Mouse (Mus musculus): Measurements from ENCODE around the gene Cabp1. TPM values are rescaled to one million over a fixed set of nuclear protein-coding genes. Genes with fewer than 3 reads are reported as not detected.

Gene Cabp1
- polyA plus RNA-seq, 1 experiment from 2014 or later, result 1.1 TPM

DNA sequence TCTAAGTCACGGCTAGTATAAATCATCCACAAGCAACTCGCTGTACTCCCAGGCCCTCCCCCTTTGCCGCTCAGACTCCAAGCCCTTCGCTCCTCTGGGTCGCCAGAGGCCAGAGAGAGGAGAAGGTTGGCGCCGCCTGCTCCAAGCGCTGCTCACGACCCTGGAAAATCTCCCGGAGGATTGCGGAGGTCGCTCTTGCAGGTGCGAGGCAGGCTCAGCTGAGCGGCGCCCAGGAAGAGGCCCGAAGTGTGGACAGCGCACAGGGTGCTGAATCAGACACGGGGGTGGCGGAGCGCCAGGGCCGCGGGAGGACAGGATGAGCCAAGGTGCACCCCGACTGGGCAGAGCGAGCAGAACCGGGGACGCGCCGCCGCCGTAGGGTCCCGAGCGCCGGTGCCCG, 955 bp downstream of the Cabp1 start:
- 0% methylated on average over 32 of the region's 34 CpGs for WGBS
- Histone ChIP-seq H3K4me3 (ENCODE audit: low read depth, low read length) (peak overlapping the region; percentile 62), H3K9ac (ENCODE audit: low read length) (peak overlapping the region; percentile 65), H3K4me2 (peak overlapping the region; percentile 100), H3K4me1 (ENCODE audit: control insufficient read depth, insufficient read depth, low read length) (peaks cover 23% of the 10 kb centered on the region), H3K9me3 (ENCODE audit: control insufficient read depth, low read length) (no peaks in the 10 kb centered on the region), H3K27me3 (ENCODE audit: control insufficient read depth, insufficient read depth, low read length) (peaks cover 57% of the 10 kb centered on the region), H3K27ac (ENCODE audit: low read depth, low read length) (no peak overlapping the region), H3K36me3 (ENCODE audit: control insufficient read depth, insufficient read depth, low read length) (no peaks in the 10 kb centered on the region)
- no peak for DNase-seq (ENCODE audit: low spot score, missing footprints)
- 0 out of 2 replicates have a peak, but pooled peaks have one; percentile 5 for ATAC-seq (ENCODE audit: low FRiP score)

DNA sequence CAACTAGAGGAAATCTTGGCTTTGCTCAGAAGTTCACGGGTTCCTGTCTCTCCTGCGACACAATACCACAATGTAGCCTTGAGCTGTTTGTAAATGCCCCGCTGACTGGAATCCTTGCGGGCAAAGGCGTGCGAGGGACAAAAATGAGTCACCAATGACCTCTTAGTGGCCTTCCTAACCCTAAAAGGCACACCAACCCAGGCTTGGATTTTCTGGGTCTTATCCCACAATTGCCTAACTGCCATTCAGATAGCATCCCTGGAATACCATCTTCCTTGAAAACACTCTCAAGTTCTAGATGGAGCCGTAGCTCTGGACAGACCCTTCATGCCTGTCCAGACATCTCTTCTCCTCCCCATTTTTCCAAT, 1.4 kb downstream of the Cabp1 start:
- H3K27ac ChIP-seq (ENCODE audit: low read depth, low read length), result no peak overlapping the region
- peak overlapping the region; percentile 100 for H3K4me2 ChIP-seq
- H3K9ac ChIP-seq (ENCODE audit: low read length), result no peak overlapping the region; the same call in 1 of the 2 replicates
- no peaks in the 10 kb centered on the region for H3K9me3 ChIP-seq (ENCODE audit: control insufficient read depth, low read length)
- peaks cover 57% of the 10 kb centered on the region for H3K27me3 ChIP-seq (ENCODE audit: control insufficient read depth, insufficient read depth, low read length)
- peaks cover 24% of the 10 kb centered on the region for H3K4me1 ChIP-seq (ENCODE audit: control insufficient read depth, insufficient read depth, low read length)
- DNase-seq (ENCODE audit: low spot score, missing footprints) (peak; percentile 93), ATAC-seq (ENCODE audit: low FRiP score) (no peak)
- peak overlapping the region; percentile 62 for H3K4me3 ChIP-seq (ENCODE audit: low read depth, low read length)
- WGBS, result 14% methylated on average over 7 of the region's 7 CpGs
- H3K36me3 ChIP-seq (ENCODE audit: control insufficient read depth, insufficient read depth, low read length), result no peaks in the 10 kb centered on the region

DNA sequence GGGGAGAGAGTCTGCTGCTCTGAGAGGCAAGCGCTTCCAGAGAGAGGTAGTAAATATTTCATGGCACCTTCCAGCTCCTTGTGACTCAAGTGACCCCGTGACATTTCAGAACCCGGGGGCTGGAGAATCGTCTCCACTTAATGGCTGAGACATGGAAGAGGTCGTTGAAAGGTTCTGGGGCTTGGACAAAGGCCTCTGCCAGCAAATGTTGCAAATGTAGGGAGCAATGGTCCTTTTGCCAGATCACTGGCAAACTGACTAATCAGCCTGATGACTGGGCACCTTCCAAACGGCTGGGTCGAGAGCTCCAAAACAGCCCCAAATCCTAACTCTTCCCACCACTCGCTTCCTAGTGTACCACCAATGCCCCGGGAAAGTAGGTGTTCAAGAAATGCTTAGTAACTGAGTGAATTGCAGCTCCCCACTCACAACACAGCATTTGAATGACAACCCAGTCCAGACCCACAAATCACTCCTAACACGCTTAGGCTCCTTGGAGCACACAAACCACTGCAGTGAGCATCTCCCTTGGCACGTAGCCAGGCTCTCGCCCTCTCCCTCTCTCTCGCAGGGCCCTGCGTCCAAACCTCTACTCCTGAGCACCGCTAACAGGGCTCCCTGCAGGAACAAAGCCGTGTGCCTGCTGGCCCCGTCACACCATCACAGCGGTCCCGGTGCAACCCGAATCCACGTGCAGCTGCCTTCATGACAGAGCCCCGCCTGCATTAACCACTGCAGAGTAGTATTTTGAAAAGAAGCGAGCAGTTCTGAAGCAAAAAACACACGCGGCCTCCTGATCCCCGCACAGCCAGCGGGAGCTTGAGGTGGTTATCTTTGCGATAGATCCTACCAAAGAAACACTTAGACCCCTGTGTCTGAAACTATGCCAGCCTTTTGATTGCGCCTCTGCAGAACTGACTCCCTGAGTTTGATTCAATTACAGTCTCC, 2.0 kb downstream of the Cabp1 start:
- H3K9me3 ChIP-seq (ENCODE audit: control insufficient read depth, low read length), result no peaks in the 10 kb centered on the region
- peaks cover 57% of the 10 kb centered on the region for H3K27me3 ChIP-seq (ENCODE audit: control insufficient read depth, insufficient read depth, low read length)
- no peak overlapping the region for H3K4me2 ChIP-seq
- H3K36me3 ChIP-seq (ENCODE audit: control insufficient read depth, insufficient read depth, low read length), result no peaks in the 10 kb centered on the region
- ATAC-seq (ENCODE audit: low FRiP score), result no peak
- H3K9ac ChIP-seq (ENCODE audit: low read length), result peak overlapping the region; percentile 18
- peaks cover 30% of the 10 kb centered on the region for H3K4me1 ChIP-seq (ENCODE audit: control insufficient read depth, insufficient read depth, low read length)
- no peak overlapping the region for H3K27ac ChIP-seq (ENCODE audit: low read depth, low read length)
- WGBS, result 11% methylated on average over 29 of the region's 29 CpGs
- H3K4me3 ChIP-seq (ENCODE audit: low read depth, low read length), result peak overlapping the region; percentile 7; the same call in 1 of the 2 replicates
- peak; percentile 92 for DNase-seq (ENCODE audit: low spot score, missing footprints)

DNA sequence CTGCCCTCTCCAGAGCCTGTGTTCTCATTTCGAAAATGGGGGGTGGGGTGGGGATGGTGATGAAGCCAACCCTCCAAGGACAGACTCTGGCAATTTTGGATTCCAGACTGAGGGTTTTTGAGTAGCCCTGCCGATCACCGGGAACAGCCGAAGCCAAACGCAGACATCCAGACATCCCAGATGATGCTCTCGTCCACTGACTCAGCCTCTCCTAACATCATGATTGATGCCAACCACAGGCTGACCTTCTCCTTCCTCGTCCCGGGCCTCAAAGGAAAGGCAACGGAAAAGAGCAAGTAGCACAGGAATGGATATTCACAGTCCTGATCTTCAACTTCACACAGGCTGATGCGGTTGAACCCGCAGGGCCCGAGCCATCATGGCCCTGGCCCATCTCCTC, 4.1 kb downstream of the Cabp1 start:
- Histone ChIP-seq H3K4me2 (no peak overlapping the region), H3K9ac (ENCODE audit: low read length) (no peak overlapping the region), H3K4me3 (ENCODE audit: low read depth, low read length) (no peak overlapping the region), H3K9me3 (ENCODE audit: control insufficient read depth, low read length) (no peaks in the 10 kb centered on the region), H3K27me3 (ENCODE audit: control insufficient read depth, insufficient read depth, low read length) (peaks cover 55% of the 10 kb centered on the region), H3K4me1 (ENCODE audit: control insufficient read depth, insufficient read depth, low read length) (peaks cover 35% of the 10 kb centered on the region), H3K27ac (ENCODE audit: low read depth, low read length) (no peak overlapping the region), H3K36me3 (ENCODE audit: control insufficient read depth, insufficient read depth, low read length) (no peaks in the 10 kb centered on the region)
- ATAC-seq (ENCODE audit: low FRiP score) (no peak), DNase-seq (ENCODE audit: low spot score, missing footprints) (no peak)
- WGBS, result 79% methylated on average over 12 of the region's 12 CpGs

DNA sequence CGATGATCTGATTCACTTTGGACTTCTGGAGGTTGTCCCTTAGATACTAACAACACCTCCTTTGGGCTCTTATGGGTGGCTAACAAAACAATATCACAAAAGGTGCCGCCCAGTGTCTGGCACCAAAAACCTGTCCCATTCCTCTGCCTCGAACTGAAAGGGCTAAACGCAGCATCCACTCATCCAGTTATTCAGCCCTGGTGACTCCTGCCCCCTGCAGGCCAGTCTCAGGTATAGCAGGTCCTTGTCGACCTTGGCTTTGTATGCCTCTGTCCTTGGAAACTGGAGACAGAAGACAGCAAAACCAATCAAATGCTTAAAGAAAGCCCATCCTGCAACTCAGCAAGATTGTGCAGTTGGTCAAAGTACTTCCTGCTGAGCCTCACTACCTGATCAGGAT, 5.4 kb downstream of the Cabp1 start:
- Histone ChIP-seq H3K27me3 (ENCODE audit: control insufficient read depth, insufficient read depth, low read length) (peaks cover 42% of the 10 kb centered on the region), H3K4me3 (ENCODE audit: low read depth, low read length) (no peak overlapping the region), H3K27ac (ENCODE audit: low read depth, low read length) (no peak overlapping the region), H3K4me1 (ENCODE audit: control insufficient read depth, insufficient read depth, low read length) (peaks cover 37% of the 10 kb centered on the region), H3K36me3 (ENCODE audit: control insufficient read depth, insufficient read depth, low read length) (no peaks in the 10 kb centered on the region), H3K9ac (ENCODE audit: low read length) (no peak overlapping the region), H3K9me3 (ENCODE audit: control insufficient read depth, low read length) (no peaks in the 10 kb centered on the region), H3K4me2 (no peak overlapping the region)
- no peak for ATAC-seq (ENCODE audit: low FRiP score)
- DNase-seq (ENCODE audit: low spot score, missing footprints), result peak; percentile 84
- WGBS, result 56% methylated on average over 5 of the region's 5 CpGs

DNA sequence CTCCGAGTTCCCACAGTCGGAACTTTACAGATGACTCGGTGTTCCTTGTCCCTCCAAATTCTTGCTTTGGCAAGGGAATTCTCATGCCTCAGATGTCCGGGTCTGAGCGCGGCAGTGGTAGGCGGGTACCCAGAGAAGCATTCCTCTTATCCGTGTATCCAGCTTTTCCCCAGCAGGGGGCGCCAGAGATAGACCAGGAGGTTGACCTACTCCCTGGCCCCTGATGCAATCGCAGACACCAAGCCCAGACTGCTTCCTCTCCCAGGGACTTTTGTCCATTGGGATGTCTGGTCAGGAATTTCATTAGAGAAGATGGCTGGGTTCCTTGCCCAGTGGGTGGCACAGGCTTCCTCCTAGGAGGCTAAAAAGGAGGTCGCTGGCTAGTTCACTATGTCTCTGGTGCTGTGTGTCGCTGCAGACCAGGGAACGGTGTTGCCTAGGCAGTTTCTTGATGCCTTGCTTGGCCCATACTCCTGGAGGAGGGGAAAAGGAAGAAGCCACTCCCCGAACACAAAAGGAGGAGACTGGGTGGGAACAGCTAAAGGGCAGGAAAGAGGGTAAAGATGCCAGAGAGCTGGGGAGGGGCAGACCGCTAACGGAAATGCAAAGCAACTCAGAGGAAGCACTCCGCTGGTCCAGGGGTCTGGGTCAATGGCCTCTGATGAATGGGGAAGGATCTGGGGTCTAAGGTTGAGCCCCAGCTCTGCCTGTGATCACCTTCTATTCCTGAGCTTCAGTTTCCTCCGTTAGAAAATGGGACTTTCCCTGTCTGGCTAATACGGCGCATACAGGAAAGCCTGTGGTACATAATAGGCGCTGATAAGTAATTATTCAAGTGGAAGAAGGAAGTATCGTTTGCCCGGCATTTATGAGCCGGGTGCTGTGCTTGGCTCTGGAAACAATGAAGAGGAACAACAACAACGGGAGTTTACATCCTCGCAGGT, 6.7 kb downstream of the Cabp1 start:
- Histone ChIP-seq H3K27me3 (ENCODE audit: control insufficient read depth, insufficient read depth, low read length) (peaks cover 28% of the 10 kb centered on the region), H3K36me3 (ENCODE audit: control insufficient read depth, insufficient read depth, low read length) (no peaks in the 10 kb centered on the region), H3K4me2 (peak overlapping the region; percentile 10; the same call in 1 of the 2 replicates), H3K4me3 (ENCODE audit: low read depth, low read length) (no peak overlapping the region), H3K9ac (ENCODE audit: low read length) (0 out of 2 replicates have a peak overlapping the region, but pooled peaks have one; percentile 28), H3K9me3 (ENCODE audit: control insufficient read depth, low read length) (no peaks in the 10 kb centered on the region), H3K4me1 (ENCODE audit: control insufficient read depth, insufficient read depth, low read length) (peaks cover 23% of the 10 kb centered on the region), H3K27ac (ENCODE audit: low read depth, low read length) (no peak overlapping the region)
- WGBS, result 22% methylated on average over 26 of the region's 26 CpGs
- ATAC-seq (ENCODE audit: low FRiP score) (peak; percentile 77), DNase-seq (ENCODE audit: low spot score, missing footprints) (peak; percentile 99)

DNA sequence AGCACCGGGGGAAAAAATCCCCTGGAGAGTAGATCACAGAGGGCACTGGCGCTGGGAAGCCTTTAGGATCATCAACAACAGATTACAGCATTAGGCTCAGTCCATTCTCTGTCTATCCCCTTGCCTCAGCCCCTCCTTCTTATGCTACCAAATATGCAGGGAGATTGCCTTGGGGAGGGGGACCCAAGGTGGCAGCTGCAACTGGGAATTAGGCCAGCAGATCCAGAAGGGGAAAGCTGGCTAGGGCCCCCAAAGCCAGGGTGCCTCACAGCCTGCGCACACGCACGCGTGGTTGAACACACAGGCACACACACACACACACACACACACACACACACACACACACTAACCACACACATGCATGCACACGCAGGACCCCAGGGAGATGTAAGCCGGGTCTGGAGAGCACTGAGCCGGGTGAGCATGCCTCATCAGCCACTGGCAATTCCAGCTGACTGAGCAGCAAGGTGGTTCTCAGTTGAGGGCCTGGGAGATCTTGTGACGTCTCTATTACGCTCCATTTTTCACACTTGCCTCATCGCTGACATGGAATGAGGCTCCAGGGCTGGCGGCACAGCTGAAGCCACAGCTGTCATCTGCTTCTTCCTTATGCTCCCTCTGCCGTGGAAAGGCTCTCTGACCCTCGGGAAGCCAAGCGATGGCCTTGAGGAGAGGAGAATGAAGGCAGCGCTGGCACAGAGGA, 7.7 kb downstream of the Cabp1 start:
- Histone ChIP-seq H3K4me1 (ENCODE audit: control insufficient read depth, insufficient read depth, low read length) (peaks cover 18% of the 10 kb centered on the region), H3K27ac (ENCODE audit: low read depth, low read length) (no peak overlapping the region), H3K9me3 (ENCODE audit: control insufficient read depth, low read length) (no peaks in the 10 kb centered on the region), H3K4me3 (ENCODE audit: low read depth, low read length) (no peak overlapping the region), H3K36me3 (ENCODE audit: control insufficient read depth, insufficient read depth, low read length) (no peaks in the 10 kb centered on the region), H3K4me2 (peak overlapping the region; percentile 10; the same call in 1 of the 2 replicates), H3K27me3 (ENCODE audit: control insufficient read depth, insufficient read depth, low read length) (peaks cover 19% of the 10 kb centered on the region), H3K9ac (ENCODE audit: low read length) (no peak overlapping the region)
- DNase-seq (ENCODE audit: low spot score, missing footprints) (peak; percentile 77), ATAC-seq (ENCODE audit: low FRiP score) (0 out of 2 replicates have a peak, but pooled peaks have one; percentile 35)
- WGBS, result 42% methylated on average over 17 of the region's 17 CpGs

DNA sequence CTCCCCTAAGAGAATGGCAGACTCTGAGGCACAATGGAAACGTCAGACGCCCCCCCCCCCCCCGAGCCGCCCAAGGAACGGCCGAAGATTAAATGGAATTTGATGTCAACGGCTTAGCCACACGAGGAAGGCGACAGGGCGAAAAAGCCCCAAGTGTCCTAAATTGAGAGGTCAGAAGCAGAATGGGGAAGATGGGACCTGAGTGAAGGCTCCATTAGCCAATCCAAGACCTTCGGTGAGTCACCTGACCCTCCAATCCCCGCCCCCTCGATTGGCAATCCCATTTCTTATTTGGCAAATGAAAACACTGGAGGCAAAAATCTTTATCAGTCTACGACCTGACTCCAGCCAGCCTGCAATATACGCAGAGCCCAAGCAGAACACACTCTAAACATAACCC, 9.5 kb downstream of the Cabp1 start:
- 16% methylated on average over 15 of the region's 15 CpGs for WGBS
- H3K9ac ChIP-seq (ENCODE audit: low read length), result peak overlapping the region; percentile 26
- peak; percentile 96 for DNase-seq (ENCODE audit: low spot score, missing footprints)
- peak; percentile 25; the same call in 1 of the 2 replicates for ATAC-seq (ENCODE audit: low FRiP score)
- no peaks in the 10 kb centered on the region for H3K9me3 ChIP-seq (ENCODE audit: control insufficient read depth, low read length)
- peaks cover 2% of the 10 kb centered on the region for H3K27me3 ChIP-seq (ENCODE audit: control insufficient read depth, insufficient read depth, low read length)
- no peak overlapping the region for H3K27ac ChIP-seq (ENCODE audit: low read depth, low read length)
- peaks cover 18% of the 10 kb centered on the region for H3K4me1 ChIP-seq (ENCODE audit: control insufficient read depth, insufficient read depth, low read length)
- no peaks in the 10 kb centered on the region for H3K36me3 ChIP-seq (ENCODE audit: control insufficient read depth, insufficient read depth, low read length)
- no peak overlapping the region for H3K4me3 ChIP-seq (ENCODE audit: low read depth, low read length)
- peak overlapping the region; percentile 34 for H3K4me2 ChIP-seq

Data from midbrain, embryonic 11.5 days (tissue).